Mouse (Mus musculus) urinary bladder, postnatal 14 days (tissue): ENCODE measurements at regions not wholly inside any gene's neighbourhood (a gene's known extent, or its start where the extent isn't known, plus 50 kb on each side); places are given as distances from the start of the nearest gene placed in this dataset.

ENCODE experiments used
- DNase-seq: peaks from one replicate; pipeline ENCODE4 v3.0.0; 2021; ENCODE audit warnings: low spot score

- DNase-seq: no peak
Measured at GRCm38 (mm10) chr10:112863808-112864207, 65.0 kb downstream of the Atxn7l3b start.

- DNase-seq: no peak
Measured at GRCm38 (mm10) chr10:112863375-112863774, 65.4 kb downstream of the Atxn7l3b start.

GRCm38 (mm10) chr10:112851997-112852396 is 76.8 kb downstream of the Atxn7l3b start:
- no peak for DNase-seq

DNA sequence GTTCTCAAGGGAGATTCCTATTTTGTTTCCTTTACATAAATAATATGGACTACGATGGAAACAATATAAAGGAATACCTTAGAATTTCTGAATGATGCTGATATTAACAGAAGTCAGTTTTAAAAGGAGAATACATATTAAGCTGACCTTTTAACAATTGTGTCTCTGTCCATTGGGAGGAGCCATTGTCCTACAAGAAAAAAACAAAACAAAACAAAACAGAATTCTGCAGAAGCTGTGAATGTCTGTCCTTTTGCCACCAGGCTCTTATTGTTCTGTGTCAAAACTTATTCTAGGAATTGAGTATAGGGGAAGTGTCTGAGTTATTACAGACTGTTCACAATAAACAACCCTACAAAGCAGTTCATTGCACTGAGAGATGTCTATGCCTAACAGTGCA is 82.6 kb downstream of the Atxn7l3b start:
- no peak for DNase-seq

- DNase-seq: no peak
Measured at GRCm38 (mm10) chr10:112837400-112838035, 91.3 kb downstream of the Atxn7l3b start.

DNA sequence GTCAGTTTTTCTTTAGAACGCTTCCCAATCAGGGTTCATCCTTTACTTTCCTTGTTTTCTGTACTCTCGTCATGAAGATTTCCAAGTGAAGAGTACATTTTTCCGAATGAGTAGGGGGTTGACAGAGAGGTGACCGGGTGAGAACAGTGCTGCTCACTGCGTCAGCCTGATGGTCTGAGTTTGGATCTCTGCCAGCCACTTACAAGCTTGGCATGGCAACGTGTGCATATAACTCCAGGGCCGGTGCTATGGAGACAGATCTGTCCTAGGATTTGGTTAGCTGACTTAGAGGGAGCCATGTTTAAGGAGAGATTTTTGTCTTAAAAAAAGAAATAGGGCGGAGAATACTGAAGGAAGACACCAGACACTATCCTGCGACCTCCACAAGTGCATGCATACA is 92.8 kb downstream of the Atxn7l3b start:
- no peak for DNase-seq

- no peak for DNase-seq
Measured at GRCm38 (mm10) chr10:112835508-112835907, 93.3 kb downstream of the Atxn7l3b start.

GRCm38 (mm10) chr10:112810181-112810580 is 118.6 kb downstream of the Atxn7l3b start:
- DNase-seq: no peak

DNA sequence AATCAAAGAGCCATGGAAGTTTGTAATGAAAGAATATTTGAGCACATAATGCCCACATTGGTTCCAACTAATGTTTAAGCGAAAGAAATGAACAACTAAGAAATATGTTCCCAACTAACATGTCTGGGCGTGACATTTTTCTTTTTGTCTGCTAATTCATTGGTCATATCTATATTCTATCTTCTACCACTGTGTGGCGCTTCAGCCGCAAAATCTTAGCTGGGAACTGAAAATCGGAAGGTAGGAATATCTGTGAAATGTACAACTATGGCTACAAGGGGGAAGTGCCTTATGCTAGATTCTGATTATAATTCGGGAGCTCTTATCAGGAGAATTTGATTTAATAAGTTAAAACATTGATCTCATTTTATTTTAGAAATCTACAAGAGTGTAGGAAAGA is 125.2 kb downstream of the Atxn7l3b start:
- no peak for DNase-seq

DNA sequence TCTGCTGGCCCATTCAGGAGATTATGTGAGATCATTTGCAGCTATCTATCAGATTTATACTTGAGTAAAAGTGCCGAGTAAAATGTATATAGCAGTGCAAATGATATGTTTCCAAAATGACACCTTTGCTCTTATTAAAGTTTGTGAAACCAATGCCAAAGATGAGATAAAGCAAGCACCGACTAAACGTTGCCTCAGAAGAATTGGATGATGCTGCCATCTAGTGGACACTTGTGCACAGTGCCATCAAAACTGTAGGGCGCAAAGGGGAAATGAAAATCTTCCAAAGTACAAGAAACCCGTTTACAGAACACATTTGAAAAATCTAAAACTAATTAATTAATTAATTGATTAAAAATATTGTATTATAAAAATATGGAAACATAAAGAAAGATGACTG is 127.2 kb downstream of the Atxn7l3b start:
- DNase-seq: peak; percentile 9

GRCm38 (mm10) chr10:112798603-112799002 is 130.2 kb downstream of the Atxn7l3b start:
- DNase-seq: no peak

DNA sequence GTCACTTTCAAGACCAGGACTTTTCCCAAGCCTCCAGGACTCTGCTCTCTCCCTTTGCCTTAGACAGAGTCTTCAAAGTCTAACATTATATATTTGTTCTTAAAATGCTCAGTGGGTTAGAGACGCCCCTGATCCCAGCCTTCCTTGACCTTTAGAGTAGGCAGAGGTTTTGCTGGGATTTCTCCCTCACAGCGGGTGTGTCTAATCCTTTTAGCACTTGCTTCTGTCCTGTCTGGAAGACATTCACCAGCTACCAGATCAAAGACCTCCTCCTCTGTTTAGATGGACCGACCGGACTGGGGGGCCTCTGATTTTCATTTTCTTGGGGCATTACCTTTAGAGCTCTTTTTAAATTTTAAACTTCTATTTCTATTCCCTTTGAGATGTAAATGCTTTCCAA is 130.7 kb downstream of the Atxn7l3b start:
- no peak for DNase-seq

DNA sequence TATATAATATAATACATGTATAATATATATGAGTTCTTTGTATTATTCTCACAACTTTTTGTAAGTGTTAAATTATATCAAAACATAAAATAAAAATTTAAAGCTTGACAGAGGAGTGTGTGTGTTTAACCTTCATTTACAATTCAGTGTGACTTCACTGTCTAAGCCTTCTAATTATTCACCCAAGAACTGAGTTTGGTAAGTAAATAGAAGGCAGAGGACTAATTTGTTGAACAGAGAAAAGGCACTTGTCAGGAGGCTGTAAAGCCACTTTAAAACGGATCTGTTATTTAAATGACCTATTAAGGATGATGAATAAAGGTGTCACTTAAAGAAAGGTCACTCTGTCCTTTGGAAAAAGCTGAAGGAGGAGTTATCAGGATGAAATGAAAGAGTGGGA is 132.9 kb downstream of the Atxn7l3b start:
- no peak for DNase-seq

DNA sequence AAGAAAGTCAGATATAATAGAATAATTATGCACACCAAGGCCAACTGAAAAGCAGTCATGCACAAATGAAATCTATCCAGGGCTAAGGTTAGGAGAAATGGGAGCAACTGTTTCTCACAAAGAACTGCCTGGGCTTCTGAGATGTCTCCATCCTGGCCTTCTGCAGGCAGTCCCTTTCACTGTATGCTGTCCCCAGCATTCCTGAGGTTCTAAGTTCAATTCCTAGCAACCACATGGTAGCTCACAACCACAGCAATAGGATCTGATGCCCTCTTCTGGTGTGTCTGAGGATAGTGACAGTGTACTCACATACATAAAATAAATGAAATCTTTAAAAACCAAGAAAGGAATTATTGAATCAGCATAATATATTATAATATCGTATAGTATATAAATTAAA is 133.3 kb downstream of the Atxn7l3b start:
- DNase-seq: no peak

GRCm38 (mm10) chr10:112788236-112788635 is 140.6 kb downstream of the Atxn7l3b start:
- DNase-seq: no peak

GRCm38 (mm10) chr10:112774262-112774661 is 154.5 kb downstream of the Atxn7l3b start:
- no peak for DNase-seq

DNA sequence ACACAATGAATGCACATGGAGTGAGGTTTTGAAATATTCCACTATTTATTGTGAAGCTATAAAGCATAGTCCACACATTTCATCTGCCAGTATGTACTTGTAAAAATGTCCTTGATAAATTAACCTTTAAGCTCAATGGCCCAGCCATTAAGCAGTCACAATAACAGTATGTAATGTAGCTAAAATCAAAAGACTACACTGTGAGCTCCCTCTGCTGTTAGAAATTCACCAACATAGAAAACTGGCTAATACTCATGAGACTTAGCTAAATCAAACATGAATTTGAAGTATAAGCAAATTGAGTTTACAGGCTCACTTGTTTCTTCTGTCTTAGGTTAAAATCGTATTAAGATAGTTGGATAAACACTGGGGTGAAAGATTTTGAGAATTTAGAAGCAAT is 182.1 kb downstream of the Atxn7l3b start:
- DNase-seq: no peak

DNA sequence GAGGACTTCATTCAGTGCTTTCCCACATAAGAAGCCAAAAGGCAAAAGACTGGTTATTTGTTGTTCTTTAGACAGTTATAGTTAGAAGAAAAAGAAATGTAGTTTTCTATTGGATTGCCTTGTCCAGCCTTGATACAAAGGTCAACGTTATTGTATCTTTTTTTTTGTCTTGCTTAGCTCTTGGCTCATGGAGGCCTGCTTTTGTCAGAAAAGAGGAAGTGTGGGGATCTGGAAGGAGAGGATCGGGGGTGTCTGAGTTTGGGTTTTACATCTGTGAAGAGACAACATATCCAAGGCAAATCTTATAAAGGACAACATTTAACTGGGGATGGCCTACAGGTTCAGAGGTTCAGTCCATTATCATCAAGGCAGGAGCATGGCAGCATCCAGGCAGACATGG is 185.3 kb downstream of the Atxn7l3b start:
- no peak for DNase-seq

GRCm38 (mm10) chr10:112742123-112742522 is 186.7 kb downstream of the Atxn7l3b start:
- no peak for DNase-seq
